Mouse (Mus musculus): Measurements from ENCODE around the gene Etl4.

Etl4 gene

DNA sequence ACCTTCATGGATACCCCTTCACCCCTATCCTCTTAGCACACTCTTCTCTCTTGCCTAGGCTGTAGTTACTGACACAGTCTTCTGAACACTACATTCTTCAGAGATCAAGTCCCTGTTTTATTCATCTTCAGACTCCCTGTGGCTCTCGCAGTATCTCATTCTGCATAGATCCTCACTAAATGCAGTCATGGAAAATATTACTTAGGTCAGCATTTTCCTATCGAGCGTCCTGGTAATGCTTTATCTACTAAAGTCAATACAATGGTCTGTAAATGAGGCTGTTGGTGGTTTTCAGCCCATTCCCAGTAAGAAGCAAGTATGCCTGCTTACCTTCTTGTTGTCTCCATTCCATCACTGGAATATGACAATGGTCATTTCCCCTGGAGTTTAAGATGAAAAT, 811.5 kb downstream of the Etl4 start:
- POLR2A ChIA-PET: interaction anchor here in 2 of 4 experiments (1.0 to 12.5 kb wide), 14 partner anchors 9 to 67 kb away, joined by 3 to 221 read pairs (median 18); no protein-coding TSS in a partner anchor
- CTCF ChIA-PET: interaction anchor here in 1 of 4 experiments (0.5 kb wide), 1 partner anchor 15 kb away, joined by 4 read pairs; no protein-coding TSS in a partner anchor

DNA sequence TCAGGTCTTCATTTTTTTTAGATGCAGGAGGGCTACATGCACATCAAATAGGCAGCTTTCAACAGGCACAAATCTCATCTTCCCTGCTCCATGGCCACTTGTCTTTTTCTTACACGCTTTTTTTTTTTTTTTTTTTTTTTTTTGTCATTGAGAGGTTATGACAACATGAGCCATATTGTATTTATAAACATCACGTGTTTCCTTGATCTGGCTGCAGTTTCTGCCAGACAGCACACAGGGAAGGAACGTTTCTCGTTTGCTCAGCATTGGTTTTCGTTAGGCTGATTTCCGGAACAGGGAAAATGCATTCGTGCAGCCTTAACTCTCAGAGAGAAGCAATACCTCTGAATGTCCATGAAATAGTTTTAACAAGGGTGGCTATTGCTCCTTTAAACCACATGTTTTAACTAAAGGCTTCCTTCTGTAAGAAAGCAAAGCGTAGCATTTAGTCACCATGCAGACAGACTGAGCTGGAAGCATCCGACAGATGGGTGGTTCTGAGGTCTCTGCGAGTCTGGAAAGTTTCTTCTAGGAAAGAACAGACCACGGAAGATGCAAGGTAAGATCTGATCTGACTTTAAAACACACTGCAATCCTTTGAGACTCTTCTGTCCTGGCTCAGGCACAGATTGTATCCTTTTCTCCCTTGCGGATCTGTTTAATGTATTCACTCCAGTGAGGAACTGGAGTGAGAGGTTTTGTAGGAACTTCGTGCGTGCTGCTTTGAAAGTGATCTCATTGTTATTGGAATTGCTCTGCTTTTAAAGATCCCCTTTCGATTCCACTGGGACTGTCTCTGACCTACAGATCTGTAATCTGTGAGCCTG, 812.8 kb downstream of the Etl4 start:
- POLR2A ChIA-PET: interaction anchor here in 3 of 4 experiments (0.5 to 12.5 kb wide), 37 partner anchors 10 to 247 kb away, joined by 3 to 221 read pairs (median 4); partner anchors contain the start of gene Arhgap21 (in 1 of the 3)
- CTCF ChIA-PET: interaction anchor here in 1 of 4 experiments (1.0 kb wide), 2 partner anchors 33 to 49 kb away, joined by 3 to 7 read pairs; no protein-coding TSS in a partner anchor

DNA sequence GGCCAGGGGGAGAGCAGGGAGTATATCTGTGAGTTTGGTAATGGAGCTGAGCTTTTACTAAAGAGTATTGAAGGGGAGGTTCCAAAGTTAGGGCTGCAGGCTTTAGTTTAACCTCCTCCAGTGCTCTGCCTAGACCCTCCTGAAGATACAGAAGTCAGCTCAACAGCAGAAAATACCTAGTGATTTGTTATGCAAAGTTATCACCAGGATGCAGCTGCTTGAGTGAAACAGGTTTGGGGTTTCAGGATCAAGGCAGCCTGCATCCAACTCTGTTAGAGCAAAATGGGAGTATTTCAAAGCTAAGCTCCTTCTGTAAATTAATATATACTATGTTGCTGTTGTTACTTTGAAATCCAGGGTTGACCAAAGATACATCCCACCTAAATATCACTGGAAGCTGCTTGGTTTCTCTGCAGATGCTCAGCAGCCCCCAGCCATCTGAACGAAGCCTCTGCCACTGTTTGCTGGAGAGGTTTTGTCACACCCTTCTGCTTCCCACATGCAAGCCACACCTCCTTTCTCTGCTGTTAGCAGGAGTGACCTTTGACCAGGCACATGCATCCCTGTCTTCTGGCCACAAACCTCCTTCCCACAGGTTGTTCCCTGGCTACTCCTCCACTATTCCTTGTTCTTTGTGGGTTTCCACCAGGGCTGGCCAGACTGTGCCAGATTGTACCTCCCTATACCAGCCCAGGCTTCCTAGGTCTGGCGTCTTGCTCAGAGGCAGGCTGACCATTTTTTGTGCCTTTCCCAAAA, 814.6 kb downstream of the Etl4 start:
- CTCF ChIA-PET: interaction anchor here in 1 of 4 experiments (1.0 kb wide), 1 partner anchor 31 kb away, joined by 3 read pairs; no protein-coding TSS in a partner anchor
- POLR2A ChIA-PET: interaction anchor here in 3 of 4 experiments (0.7 to 12.5 kb wide), 34 partner anchors 8 to 238 kb away, joined by 3 to 221 read pairs (median 5); no protein-coding TSS in a partner anchor

DNA sequence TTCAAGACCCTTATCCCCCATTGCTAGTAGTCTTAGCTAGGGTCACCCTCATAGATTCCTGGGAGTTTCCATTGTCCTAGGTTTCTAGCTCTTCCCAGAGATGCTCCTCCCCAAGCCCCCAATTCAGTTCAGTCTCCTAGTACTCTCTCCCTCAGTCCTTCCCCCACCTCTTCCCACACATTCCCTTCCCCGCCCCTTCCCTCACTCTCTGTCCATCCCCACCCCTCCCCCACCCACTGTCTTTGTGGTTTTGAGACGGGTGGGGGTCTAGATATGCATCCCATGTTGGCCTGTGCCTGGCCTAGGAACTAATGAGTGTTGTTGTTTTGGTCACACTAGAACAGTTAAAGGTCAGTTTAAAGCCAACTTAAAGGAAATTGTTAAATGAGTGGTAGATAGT, 817.4 kb downstream of the Etl4 start:
- ChIA-PET POLR2A (interaction anchor here in 3 of 4 experiments (0.6 to 12.5 kb wide), 23 partner anchors 9 to 80 kb away, joined by 3 to 221 read pairs (median 4); no protein-coding TSS in a partner anchor), CTCF (no interaction called here)

DNA sequence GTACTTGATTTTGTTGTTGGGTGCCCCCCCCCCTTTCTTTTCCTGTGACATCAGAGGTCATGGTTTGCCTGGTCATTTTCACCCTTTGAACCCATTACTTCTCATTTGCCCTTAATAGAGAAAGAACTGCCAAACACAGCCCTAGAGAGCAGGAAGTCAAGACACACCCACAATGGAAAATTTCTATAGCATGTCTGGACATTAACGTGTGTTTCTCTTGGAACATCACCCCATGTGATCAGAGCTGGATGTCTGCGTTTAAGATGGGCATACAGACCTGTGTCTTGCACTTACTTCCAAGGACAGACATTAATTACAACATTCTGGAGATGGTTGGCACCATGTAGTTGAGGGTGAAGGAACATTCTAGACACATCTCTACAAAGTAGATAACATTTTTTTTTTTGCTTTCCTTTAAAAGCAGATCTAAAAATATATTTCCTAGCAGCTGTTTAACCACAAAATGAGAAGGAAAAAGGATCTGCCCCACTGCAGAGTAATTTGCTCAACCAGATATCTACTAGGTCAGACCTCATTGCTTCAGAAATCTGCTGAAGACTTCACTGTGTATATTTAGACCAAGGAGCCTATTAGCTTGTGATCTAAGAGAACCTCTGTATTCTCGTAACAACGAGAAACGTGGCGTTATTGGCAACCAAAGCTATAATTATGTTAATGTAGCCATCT, 818.3 kb downstream of the Etl4 start:
- ChIA-PET POLR2A (interaction anchor here in 3 of 4 experiments (0.8 to 12.5 kb wide), 16 partner anchors 9 to 112 kb away, joined by 3 to 221 read pairs (median 7); no protein-coding TSS in a partner anchor), CTCF (interaction anchor here in 1 of 4 experiments (0.6 kb wide), 1 partner anchor 9 kb away, joined by 3 read pairs; no protein-coding TSS in a partner anchor)

DNA sequence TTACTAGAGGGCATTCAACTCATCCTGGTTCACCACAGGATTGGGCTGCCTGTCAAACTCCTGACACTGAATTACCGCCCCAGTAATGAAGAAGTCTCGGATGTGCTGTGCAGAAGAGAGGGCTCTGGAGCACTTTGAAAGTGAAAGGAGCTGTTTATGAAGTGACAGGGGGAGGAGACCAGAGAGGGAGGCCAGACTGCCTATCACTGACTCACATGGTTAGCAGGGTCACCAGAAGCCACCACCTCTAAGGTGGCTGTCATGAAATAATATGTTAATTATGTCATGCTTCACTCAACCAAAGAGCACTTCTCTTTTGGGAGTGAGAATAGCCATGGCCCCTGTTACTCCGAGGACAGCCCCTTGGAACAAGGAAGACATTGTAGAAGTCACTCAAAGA, 825.9 kb downstream of the Etl4 start:
- ChIA-PET CTCF (interaction anchor here in 1 of 4 experiments (0.6 kb wide), 1 partner anchor 66 kb away, joined by 3 read pairs; no protein-coding TSS in a partner anchor), POLR2A (interaction anchor here in 3 of 4 experiments (1.0 to 11.4 kb wide), 19 partner anchors 8 to 239 kb away, joined by 3 to 113 read pairs (median 14); no protein-coding TSS in a partner anchor)

DNA sequence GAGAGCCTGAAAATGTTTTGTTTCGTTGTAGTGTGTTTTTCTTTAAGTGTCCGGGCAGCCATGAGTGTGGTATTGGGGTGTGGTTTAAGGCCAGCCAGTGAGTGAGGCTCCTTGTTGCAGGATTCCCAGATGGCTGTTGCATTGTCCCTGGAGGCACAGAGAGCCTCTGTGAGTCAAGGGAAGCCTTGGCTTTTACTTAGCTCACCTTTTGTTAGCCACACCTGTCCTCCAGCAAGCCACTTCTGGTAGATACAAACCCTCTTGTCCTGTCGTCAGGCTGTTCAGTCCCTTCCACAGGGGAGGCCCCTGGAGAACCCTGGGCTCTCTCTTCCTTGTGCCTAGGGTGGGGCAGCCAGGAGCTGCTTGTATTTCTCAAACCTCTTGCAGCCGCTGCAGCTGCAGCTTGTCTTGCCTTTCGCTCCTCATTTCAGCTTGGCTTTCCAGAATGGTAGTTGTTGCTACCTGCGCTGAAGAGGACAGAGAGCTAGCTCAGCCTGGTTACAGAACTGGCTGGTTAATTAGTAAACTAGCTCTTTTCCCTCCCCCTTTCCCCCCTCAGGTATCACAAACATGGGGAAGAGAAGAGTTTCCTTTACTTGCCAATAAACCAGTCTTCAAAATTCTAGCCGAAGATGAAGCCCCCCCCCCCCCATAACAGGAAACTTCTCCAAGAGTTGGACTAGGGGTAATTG, 826.9 kb downstream of the Etl4 start:
- POLR2A ChIA-PET: interaction anchor here in 3 of 4 experiments (0.6 to 11.4 kb wide), 62 partner anchors 9 to 1208 kb away, joined by 3 to 113 read pairs (median 5); no protein-coding TSS in a partner anchor
- CTCF ChIA-PET: interaction anchor here (0.7 to 1.0 kb wide), 4 partner anchors 8 to 63 kb away, joined by 3 to 7 read pairs (median 4); no protein-coding TSS in a partner anchor

DNA sequence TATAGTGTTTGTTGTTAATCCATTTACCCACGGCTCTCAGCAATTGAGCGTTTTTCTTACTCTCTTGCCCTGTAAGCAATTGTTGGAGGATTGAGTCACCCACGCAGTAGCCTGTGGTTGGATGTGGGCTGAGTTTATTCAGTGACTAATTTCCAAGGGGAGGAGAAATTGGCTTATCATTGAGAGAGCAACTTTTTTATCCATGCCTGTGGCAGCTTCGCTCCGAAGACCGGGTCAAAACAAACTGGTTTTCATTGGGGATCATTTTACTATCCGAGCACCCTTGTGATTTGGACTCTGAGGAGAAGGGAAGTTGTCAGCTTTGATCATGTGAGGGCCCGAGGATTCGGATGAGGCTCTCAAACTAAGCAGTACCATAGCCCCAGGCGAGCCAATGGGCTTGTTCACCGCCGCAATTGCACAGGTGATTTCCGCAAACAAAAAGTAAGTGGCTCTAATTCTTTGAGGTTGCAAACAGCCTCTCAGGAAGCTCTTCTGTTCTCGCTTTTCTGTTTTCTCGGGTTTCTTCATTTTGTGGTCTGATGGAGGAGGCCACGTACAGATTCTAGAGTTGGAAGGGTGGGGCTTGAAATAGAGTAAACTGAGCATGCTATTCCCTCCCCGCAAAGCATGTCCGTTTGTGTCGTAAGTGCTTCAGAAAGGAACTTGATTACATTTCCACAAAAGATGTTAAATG, 827.7 kb downstream of the Etl4 start:
- ChIA-PET CTCF (interaction anchor here in 2 of 4 experiments (0.7 to 1.0 kb wide), 2 partner anchors 9 to 64 kb away, joined by 3 read pairs; no protein-coding TSS in a partner anchor), POLR2A (interaction anchor here in 3 of 4 experiments (0.7 to 11.4 kb wide), 54 partner anchors 8 to 241 kb away, joined by 3 to 113 read pairs (median 6); no protein-coding TSS in a partner anchor)

DNA sequence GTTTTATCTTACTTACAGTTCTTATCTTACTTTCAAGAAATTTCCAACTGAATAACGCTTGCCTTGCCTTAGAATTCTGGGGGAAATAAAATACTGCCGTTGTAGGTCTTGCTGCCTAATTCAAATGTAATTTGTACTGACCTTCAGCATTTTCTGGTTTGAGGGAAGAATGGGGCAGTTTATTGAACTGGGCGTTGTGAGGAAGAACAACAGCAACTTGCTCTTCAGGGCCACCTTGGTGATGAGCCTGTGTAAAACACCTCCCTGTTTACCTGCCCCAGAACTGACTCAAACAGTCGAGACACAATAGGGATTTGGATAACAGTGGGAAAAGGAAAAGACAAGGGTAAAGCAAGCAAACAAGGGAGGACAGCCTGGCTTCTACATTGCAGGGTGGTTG, 828.3 kb downstream of the Etl4 start:
- ChIA-PET POLR2A (interaction anchor here in 3 of 4 experiments (1.0 to 11.4 kb wide), 25 partner anchors 11 to 230 kb away, joined by 3 to 113 read pairs (median 9); no protein-coding TSS in a partner anchor), CTCF (interaction anchor here in 1 of 4 experiments (0.7 kb wide), 1 partner anchor 30 kb away, joined by 4 read pairs; no protein-coding TSS in a partner anchor)

DNA sequence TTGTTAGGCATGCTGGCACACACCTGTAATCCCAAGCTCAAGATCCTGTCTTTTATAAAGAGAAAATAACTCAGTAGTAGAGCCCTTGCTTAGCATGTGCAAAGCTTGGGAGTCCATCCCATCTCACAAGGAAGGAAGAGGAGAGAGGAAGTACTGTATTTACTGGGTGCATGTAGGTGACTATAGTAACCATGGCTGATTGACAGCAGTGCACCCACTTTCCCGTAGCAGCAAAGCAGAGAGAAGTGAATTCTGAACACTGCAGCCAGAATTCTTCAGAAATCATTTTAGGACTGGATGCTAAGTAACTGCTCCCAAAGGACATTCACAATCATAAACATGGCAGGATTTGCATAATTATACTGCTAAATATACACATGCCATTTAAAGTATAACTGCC, 838.1 kb downstream of the Etl4 start:
- POLR2A ChIA-PET: interaction anchor here in 2 of 4 experiments (0.7 to 10.1 kb wide), 14 partner anchors 8 to 79 kb away, joined by 3 to 113 read pairs (median 4); no protein-coding TSS in a partner anchor
- CTCF ChIA-PET: no interaction called here

DNA sequence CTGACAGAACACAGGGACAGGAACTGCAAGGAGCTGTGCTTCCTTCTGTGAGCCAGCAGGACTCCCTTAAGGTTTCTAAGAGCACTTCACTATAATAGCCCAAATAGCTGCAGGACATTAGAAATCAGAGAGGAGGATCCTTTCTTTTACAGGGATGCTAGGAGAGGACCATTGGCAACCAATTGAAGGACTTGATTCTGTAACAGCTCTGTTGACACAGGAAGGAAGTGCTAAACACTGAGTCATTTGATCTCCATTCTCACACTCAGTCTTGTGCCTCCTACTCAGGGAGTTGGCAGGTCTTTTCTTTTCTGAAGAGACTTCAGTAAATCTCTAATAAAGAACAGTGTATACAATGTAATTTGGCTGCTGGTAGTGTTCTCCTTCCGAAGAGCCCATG, 838.9 kb downstream of the Etl4 start:
- ChIA-PET POLR2A (interaction anchor here in 3 of 4 experiments (0.6 to 10.1 kb wide), 17 partner anchors 10 to 228 kb away, joined by 3 to 113 read pairs (median 4); no protein-coding TSS in a partner anchor), CTCF (interaction anchor here in 2 of 4 experiments (0.6 to 0.8 kb wide), 2 partner anchors 20 to 229 kb away, joined by 3 to 4 read pairs; no protein-coding TSS in a partner anchor)

DNA sequence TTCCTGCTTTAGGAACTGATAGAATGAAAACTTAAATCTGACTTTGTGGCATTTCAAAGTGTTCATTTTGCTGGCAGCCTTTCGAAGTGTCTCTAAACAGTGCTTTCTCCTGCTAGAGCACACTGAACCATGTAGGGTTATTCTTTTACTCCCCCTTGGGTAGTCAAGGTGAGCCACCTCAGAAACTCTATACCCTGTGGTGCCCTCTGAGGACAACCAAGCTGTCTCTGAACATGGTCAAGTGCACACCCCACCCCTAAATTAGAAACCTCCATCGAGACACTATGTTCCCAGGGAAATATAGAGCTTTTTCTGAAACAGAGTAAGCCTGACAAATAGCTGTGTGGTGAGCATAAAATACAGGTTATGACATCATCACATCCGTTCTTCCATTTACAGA, 840.1 kb downstream of the Etl4 start:
- ChIA-PET CTCF (interaction anchor here in 1 of 4 experiments (0.9 kb wide), 1 partner anchor 30 kb away, joined by 3 read pairs; no protein-coding TSS in a partner anchor), POLR2A (interaction anchor here in 2 of 4 experiments (0.8 to 10.1 kb wide), 12 partner anchors 8 to 95 kb away, joined by 3 to 113 read pairs (median 4); no protein-coding TSS in a partner anchor)

DNA sequence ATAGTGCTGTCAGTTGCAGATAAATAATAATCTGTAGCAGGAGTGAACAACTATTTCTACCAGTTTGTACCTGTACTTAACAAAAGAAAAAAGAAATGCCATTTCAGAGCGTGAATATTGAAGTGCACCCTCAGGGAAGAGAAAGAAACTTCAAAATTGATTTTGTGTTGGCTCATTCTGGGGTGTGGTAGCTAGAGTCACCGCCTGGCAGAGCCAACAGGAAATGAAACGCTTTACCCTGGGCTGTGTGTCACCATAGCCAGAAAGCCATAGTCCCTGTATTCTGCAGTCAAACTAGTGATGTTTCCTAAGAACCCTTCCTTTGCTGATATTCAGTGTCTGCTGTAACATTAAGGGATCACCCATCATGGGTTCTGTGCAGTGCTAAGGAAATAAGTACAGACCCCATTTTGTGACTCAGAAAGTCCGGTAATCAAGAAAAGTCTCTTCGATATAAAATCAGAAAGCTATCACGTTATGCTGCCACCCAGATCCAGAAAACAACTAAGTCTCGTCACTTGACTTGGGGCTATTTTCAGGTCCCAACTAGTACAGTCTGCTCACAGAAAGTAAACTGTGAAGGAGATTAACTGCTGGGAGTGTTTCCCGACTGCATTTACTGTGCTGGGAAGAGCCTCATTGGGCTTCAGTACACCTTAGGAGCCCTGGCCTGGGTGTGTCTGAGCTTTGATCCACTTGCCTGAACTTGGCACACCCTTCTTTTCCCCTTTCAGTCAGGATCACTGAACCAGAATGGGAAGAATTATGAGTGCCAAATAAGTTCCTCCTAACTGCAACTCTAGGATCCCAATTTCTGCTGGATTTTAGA, 843.9 kb downstream of the Etl4 start:
- CTCF ChIA-PET: no interaction called here
- POLR2A ChIA-PET: interaction anchor here in 3 of 4 experiments (0.5 to 10.1 kb wide), 32 partner anchors 9 to 257 kb away, joined by 3 to 113 read pairs (median 6); no protein-coding TSS in a partner anchor

DNA sequence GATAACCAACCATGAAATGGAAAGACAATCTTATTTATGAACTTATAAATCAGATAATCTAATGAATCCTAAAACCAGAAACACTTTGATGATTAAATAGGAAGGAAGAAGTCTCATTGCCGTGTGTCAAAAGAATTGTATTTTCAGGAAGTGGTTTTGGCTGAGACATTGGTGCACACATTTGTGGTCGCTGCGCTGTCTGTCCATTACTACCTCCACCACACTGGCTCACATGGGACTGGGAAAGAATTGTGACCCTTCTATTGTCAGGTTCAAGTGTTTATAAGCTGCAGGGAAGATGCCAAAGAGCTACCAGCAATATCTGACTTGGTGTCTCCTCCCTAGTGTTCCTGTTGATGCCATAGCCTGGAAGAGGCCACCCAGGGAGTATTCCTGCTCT, 847.4 kb downstream of the Etl4 start:
- CTCF ChIA-PET: no interaction called here
- POLR2A ChIA-PET: interaction anchor here in 2 of 4 experiments (1.3 to 4.0 kb wide), 9 partner anchors 9 to 84 kb away, joined by 3 to 44 read pairs (median 8); no protein-coding TSS in a partner anchor

DNA sequence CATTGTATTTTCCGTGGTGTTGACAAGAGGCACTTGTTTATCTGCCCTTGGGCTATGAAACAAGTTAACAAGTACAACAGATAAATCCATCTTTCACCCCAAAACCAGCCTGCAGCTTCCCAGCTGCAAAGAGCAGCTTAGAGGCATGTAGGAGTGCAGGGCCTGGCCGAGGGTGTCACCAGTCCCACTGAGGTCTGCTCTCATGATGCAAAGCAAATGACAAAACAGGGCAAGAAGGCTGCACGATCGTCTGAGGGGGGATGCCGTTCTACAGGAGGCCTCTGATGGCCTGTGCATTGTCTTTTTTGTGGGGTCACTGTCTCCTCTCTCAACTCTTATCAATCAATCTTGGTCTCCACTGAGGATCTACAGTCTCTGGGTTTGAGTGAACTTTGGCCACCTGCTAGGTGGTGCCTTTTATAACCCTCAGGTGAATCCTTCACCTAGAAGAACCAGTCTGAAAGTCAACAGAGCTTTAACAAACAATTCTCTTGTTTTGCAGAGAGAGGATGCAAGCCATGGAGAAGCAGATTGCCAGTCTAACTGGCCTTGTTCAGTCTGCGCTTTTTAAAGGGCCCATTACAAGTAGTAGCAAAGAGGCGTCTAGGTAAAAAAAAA, 849.6 kb downstream of the Etl4 start:
- POLR2A ChIA-PET: interaction anchor here in 2 of 4 experiments (0.6 to 1.8 kb wide), 7 partner anchors 9 to 1239 kb away, joined by 3 to 10 read pairs (median 4); no protein-coding TSS in a partner anchor
- CTCF ChIA-PET: interaction anchor here in 1 of 4 experiments (0.6 kb wide), 1 partner anchor 85 kb away, joined by 7 read pairs; no protein-coding TSS in a partner anchor
